Mouse (Mus musculus) embryonic fibroblast, embryonic 13.5 days (primary cell): ENCODE results near the gene Shd. TPM values are rescaled to one million over a fixed set of nuclear protein-coding genes. Genes with fewer than 3 reads are reported as not detected.

Source experiments
- H3K27ac ChIP-seq: 2 replicates; pipeline ENCODE4 v1.5.1; 2012; ENCODE audit warnings: low read length, control low read depth, inconsistent platforms; ENCODE audit not compliant: insufficient read depth
- H3K4me1 ChIP-seq: 2 replicates; pipeline ENCODE4 v1.6.1; 2011; ENCODE audit warnings: low read length; ENCODE audit not compliant: control insufficient read depth, insufficient read depth
- H3K4me3 ChIP-seq: 2 replicates; pipeline ENCODE4 v1.5.1; 2011; ENCODE audit warnings: mild to moderate bottlenecking, control low read depth, low read length; ENCODE audit not compliant: insufficient read depth
- CTCF ChIP-seq: IDR thresholded peaks from 2 replicates; pipeline ENCODE4 v1.5.1; 2011; ENCODE audit warnings: mild to moderate bottlenecking, control low read depth, low read length, moderate library complexity, borderline replicate concordance; ENCODE audit not compliant: insufficient read depth
- POLR2A ChIP-seq: IDR thresholded peaks from 2 replicates; pipeline ENCODE4 v1.6.1; 2011; ENCODE audit warnings: low read depth, mild to moderate bottlenecking, control low read depth, low read length, moderate library complexity
- polyA plus RNA-seq: library from polyadenylated mRNA; stranded (reverse); fragments of >200 nt; gene quantifications from 2 replicates; pipeline ENCODE4 v1.2.4, GENCODE M21; 2011; ENCODE audit warnings: low read depth; ENCODE audit not compliant: missing spikeins, insufficient read length

Gene Shd
- polyA plus RNA-seq, 1 experiment: 0.39 TPM

GRCm38 (mm10) chr17:56024476-56024875 is 54.2 kb downstream of the Shd start:
- Histone ChIP-seq H3K4me1 (peaks cover 30% of the 10 kb centered on the region), H3K4me3 (no peak overlapping the region), H3K27ac (no peak overlapping the region; the same call in none of the 2 replicates)
- TF ChIP-seq CTCF: no peak
- no peak for TF ChIP-seq POLR2A

- TF ChIP-seq POLR2A (no peak), CTCF (no peak)
- Histone ChIP-seq H3K4me1 (peaks cover 30% of the 10 kb centered on the region), H3K27ac (no peak overlapping the region; the same call in 1 of the 2 replicates), H3K4me3 (no peak overlapping the region)
Observed at GRCm38 (mm10) chr17:56024931-56025330, 54.7 kb downstream of the Shd start.

Other genes with a start within 250 kb of the Shd start
- gene Adgre4, start 220.5 kb upstream of the Shd start, polyA plus RNA-seq: not detected in 2 replicates
- gene Zfp119a, start 91.5 kb upstream of the Shd start, polyA plus RNA-seq: 3.8 and 5.6 TPM in 2 replicates
- 5.8 and 10.1 TPM in 2 replicates for gene Zfp959, start 78.4 kb upstream of the Shd start, polyA plus RNA-seq
- gene Zfp119b, start 21.0 kb upstream of the Shd start, polyA plus RNA-seq: 4.6 and 5.4 TPM in 2 replicates
- not detected in 2 replicates for gene Ebi3, start 17.8 kb upstream of the Shd start, polyA plus RNA-seq
- 8.0 and 8.9 TPM in 2 replicates for gene Yju2, start 11.4 kb upstream of the Shd start, polyA plus RNA-seq
- 5.9 and 9.5 TPM in 2 replicates for gene Fsd1, start 16.0 kb downstream of the Shd start, polyA plus RNA-seq
- gene Stap2, start 35.1 kb downstream of the Shd start, polyA plus RNA-seq: 0.35 and 0.58 TPM in 2 replicates
- gene Mpnd, start 35.2 kb downstream of the Shd start, polyA plus RNA-seq: 45.3 and 51.1 TPM in 2 replicates
- gene Sh3gl1, start 66.2 kb downstream of the Shd start, polyA plus RNA-seq: 89.5 and 105 TPM in 2 replicates
- gene Chaf1a, start 70.0 kb downstream of the Shd start, polyA plus RNA-seq: 13.3 and 13.9 TPM in 2 replicates
- gene Ubxn6, start 104.6 kb downstream of the Shd start, polyA plus RNA-seq: 35.2 and 36.6 TPM in 2 replicates
- gene Hdgfl2, start 109.2 kb downstream of the Shd start, polyA plus RNA-seq: 55.0 and 57.9 TPM in 2 replicates
- gene Plin4, start 139.3 kb downstream of the Shd start, polyA plus RNA-seq: 0.14 and 0.70 TPM in 2 replicates
- not detected in 2 replicates for gene Plin5, start 147.1 kb downstream of the Shd start, polyA plus RNA-seq
- gene Lrg1, start 151.5 kb downstream of the Shd start, polyA plus RNA-seq: not detected in 2 replicates
- 0.21 and 0.52 TPM in 2 replicates for gene Sema6b, start 169.9 kb downstream of the Shd start, polyA plus RNA-seq
- gene Tnfaip8l1, start 192.0 kb downstream of the Shd start, polyA plus RNA-seq: 0.72 and 2.1 TPM in 2 replicates
- 55.2 and 63.0 TPM in 2 replicates for gene Mydgf, start 213.5 kb downstream of the Shd start, polyA plus RNA-seq
- 27.8 and 28.8 TPM in 2 replicates for gene Dpp9, start 248.4 kb downstream of the Shd start, polyA plus RNA-seq